Mouse (Mus musculus) ES-E14 (cell line): ENCODE results near the gene Phc3. TPM values are rescaled to one million over a fixed set of nuclear protein-coding genes. Genes with fewer than 3 reads are reported as not detected.
"Not testable (repeated sequence)": the region's sequence is repeated elsewhere in the genome, so short reads cannot be mapped to it uniquely, and the experiment has no call there.

ENCODE experiments used
- DNase-seq: peaks from one replicate; pipeline ENCODE4 v3.0.0-alpha.2; 2013; ENCODE audit warnings: low read depth, low spot score
- H3K27ac ChIP-seq: 2 replicates; pipeline ENCODE4 v1.5.1; 2012; ENCODE audit warnings: low read depth, mild to moderate bottlenecking, low read length, moderate library complexity, mixed read lengths; ENCODE audit not compliant: poor library complexity, insufficient read depth, severe bottlenecking
- H3K36me3 ChIP-seq: 2 replicates; pipeline ENCODE4 v1.6.1; 2012; ENCODE audit warnings: mild to moderate bottlenecking, low read length, moderate library complexity, mixed read lengths; ENCODE audit not compliant: control insufficient read depth, poor library complexity, insufficient read depth, severe bottlenecking
- H3K4me1 ChIP-seq, 2 experiments: fragments of 150-350 bp in 1 of 2; sonication (generic) in 1 of 2; 2 replicates each; pipeline ENCODE4 v1.6.1; 2012; ENCODE audit warnings: low read length in 2 of 2, mild to moderate bottlenecking in 1 of 2, mixed read lengths in 1 of 2; ENCODE audit not compliant: control insufficient read depth in 2 of 2, insufficient read depth in 2 of 2, poor library complexity in 1 of 2
- H3K4me3 ChIP-seq, 2 experiments: fragments of 150-350 bp in 1 of 2; sonication (generic) in 1 of 2; 2 replicates each; pipeline ENCODE4 v1.5.1; 2012; ENCODE audit warnings: low read length in 2 of 2, low read depth in 1 of 2, mild to moderate bottlenecking in 1 of 2, mixed read lengths in 1 of 2; ENCODE audit not compliant: insufficient read depth in 1 of 2, poor library complexity in 1 of 2, severe bottlenecking in 1 of 2
- H3K9ac ChIP-seq: 2 replicates; pipeline ENCODE4 v1.6.1; 2012; ENCODE audit warnings: low read depth, mild to moderate bottlenecking, low read length, mixed read lengths; ENCODE audit not compliant: poor library complexity, insufficient read depth, severe bottlenecking
- H3K9me3 ChIP-seq: fragments of 150-350 bp; sonication (generic); 2 replicates; pipeline ENCODE4 v1.6.1; 2012; ENCODE audit warnings: low read depth, mild to moderate bottlenecking, low read length; ENCODE audit not compliant: control insufficient read depth, insufficient read depth
- CHD2 ChIP-seq: IDR thresholded peaks from 2 replicates; pipeline ENCODE4 v1.6.1; 2014; ENCODE audit warnings: mild to moderate bottlenecking, low read depth, low read length, inconsistent platforms
- HCFC1 ChIP-seq: IDR thresholded peaks from 2 replicates; pipeline ENCODE4 v1.6.1; 2012; ENCODE audit warnings: low read length, inconsistent platforms, borderline replicate concordance; ENCODE audit not compliant: insufficient read depth
- MAFK ChIP-seq: IDR thresholded peaks from 2 replicates; pipeline ENCODE4 v1.6.1; 2014; ENCODE audit warnings: mild to moderate bottlenecking, low read depth, low read length, inconsistent platforms; ENCODE audit not compliant: insufficient read depth
- ZC3H11A ChIP-seq: IDR thresholded peaks from 2 replicates; pipeline ENCODE4 v1.6.1; 2012; ENCODE audit warnings: low read depth, mild to moderate bottlenecking, inconsistent platforms, low read length, borderline replicate concordance
- ZNF384 ChIP-seq: IDR thresholded peaks from 2 replicates; pipeline ENCODE4 v1.6.1; 2012; ENCODE audit warnings: low read depth, low read length, inconsistent platforms
- in situ Hi-C, 2 experiments: fragments of 600-800 bp; cut with MboI; formaldehyde crosslinking; loops; one replicate each; pipeline ENCODE4 v1.15.1; 2025; ENCODE audit warnings: low sequenced_read_pairs in 2 of 2, inconsistent platforms in 1 of 2; ENCODE audit not compliant: unreplicated experiment in 2 of 2
- total RNA-seq: library from RNA; depleted of rRNA; stranded (reverse); fragments of 300-350 nt; gene quantifications from 2 replicates; pipeline ENCODE4 v1.2.3, GENCODE M21; 2012

Gene Phc3
- total RNA-seq, 1 experiment = 7.1 TPM

- no peak overlapping the region for H3K9ac ChIP-seq
- H3K36me3 ChIP-seq = no peaks in the 10 kb centered on the region
- in situ Hi-C loops = no loop called here
- H3K4me1 ChIP-seq = peaks cover 0 to 3% of the 10 kb centered on the region in 2 experiments; a peak in 1 of 4 replicates
- H3K4me3 ChIP-seq = no peak overlapping the region
- TF ChIP-seq CHD2 = no peak
- TF ChIP-seq ZNF384 = no peak
- no peak for TF ChIP-seq ZC3H11A
- TF ChIP-seq HCFC1 = no peak
- no peak for TF ChIP-seq MAFK
- H3K9me3 ChIP-seq = no peaks in the 10 kb centered on the region
- no peak overlapping the region for H3K27ac ChIP-seq
- no peak for DNase-seq
These were observed 105.3 kb downstream of the Phc3 start for GRCm38 (mm10) chr3:30863712-30864435.

DNA sequence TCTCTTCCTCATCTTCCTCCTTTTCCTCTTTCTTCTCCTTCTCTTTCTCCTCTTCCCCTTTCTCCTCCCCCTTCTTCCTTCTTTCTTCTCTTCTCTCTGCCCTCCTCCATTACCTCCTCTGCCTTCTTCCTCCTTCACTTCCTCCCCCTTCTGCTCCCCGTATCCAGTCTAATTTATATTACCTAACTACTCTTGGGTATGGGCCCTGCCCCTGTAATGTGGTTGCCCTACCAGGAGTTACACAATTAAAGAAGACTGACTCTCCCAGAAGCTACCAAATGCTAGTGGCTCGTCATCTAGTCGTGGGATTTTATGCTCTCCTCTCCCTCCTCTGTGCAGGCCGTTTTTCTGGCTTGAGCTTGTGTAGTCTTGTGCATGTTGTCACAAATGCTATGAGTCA lies 108.5 kb downstream of the Phc3 start:
- Histone ChIP-seq H3K4me3 (no peak overlapping the region), H3K9me3 (no peaks in the 10 kb centered on the region), H3K36me3 (no peaks in the 10 kb centered on the region), H3K27ac (no peak overlapping the region), H3K9ac (no peak overlapping the region), H3K4me1 (peaks cover 3% of the 10 kb centered on the region in 2 experiments; a peak in 2 of 4 replicates)
- DNase-seq = no peak
- in situ Hi-C loops = no loop called here
- TF ChIP-seq HCFC1 (no peak), ZC3H11A (no peak), MAFK (no peak), ZNF384 (no peak), CHD2 (no peak)

DNA sequence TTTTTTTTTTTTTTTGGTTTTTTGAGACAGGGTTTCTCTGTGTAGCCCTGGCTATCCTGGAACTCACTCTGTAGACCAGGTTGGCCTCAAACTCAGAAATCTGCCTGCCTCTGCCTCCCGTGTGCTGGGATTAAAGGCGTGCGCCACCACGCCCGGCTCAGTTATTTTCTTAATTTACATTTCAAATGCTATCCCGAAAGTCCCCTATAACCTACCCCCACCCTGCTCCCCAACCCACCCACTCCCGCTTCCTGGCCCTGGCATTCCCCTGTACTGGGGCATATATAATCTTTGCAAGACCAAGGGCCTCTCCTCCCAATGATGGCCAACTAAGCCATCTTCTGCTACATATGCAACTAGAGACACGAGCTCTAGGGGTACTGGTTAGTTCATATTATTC lies 109.6 kb downstream of the Phc3 start:
- H3K9me3 ChIP-seq, in situ Hi-C loops, H3K4me1 ChIP-seq, H3K27ac ChIP-seq, DNase-seq, H3K4me3 ChIP-seq, H3K36me3 ChIP-seq, H3K9ac ChIP-seq: not testable (repeated sequence)

- H3K27ac ChIP-seq = peak within 1 kb of the TSS; percentile 35; the same call in 1 of the 2 replicates
These were observed 113.4 kb downstream of the Phc3 start, which contains the start of gene Gpr160 for GRCm38 (mm10) chr3:30855604-30856458. Gene Gpr160 (plus strand): TSS chr3:30855950.

More at GRCm38 (mm10) chr3:30855604-30856458, 113.4 kb downstream of the Phc3 start, which contains the start of gene Gpr160:
- H3K4me1 ChIP-seq = peaks cover 3 to 7% of the 10 kb centered on the region in 2 experiments; a peak in 3 of 4 replicates
- no peaks in the 10 kb centered on the region for H3K36me3 ChIP-seq
- H3K4me3 ChIP-seq = peak within 1 kb of the TSS; percentile 89
- in situ Hi-C loops = no loop called here
- peak; percentile 69 for DNase-seq
- H3K9me3 ChIP-seq = no peaks in the 10 kb centered on the region
- H3K9ac ChIP-seq = peak within 1 kb of the TSS; percentile 86
- TF ChIP-seq HCFC1 (no peak; the same call in 1 of the 2 replicates), CHD2 (no peak), ZNF384 (no peak), ZC3H11A (no peak), MAFK (no peak)
